Mouse (Mus musculus): ENCODE data around the gene Kat6b. TPM values are rescaled to one million over a fixed set of nuclear protein-coding genes. Genes with fewer than 3 reads are reported as not detected.

Gene Kat6b
- polyA plus RNA-seq, 1 experiment from 2014 or later, result 21.4 TPM

DNA sequence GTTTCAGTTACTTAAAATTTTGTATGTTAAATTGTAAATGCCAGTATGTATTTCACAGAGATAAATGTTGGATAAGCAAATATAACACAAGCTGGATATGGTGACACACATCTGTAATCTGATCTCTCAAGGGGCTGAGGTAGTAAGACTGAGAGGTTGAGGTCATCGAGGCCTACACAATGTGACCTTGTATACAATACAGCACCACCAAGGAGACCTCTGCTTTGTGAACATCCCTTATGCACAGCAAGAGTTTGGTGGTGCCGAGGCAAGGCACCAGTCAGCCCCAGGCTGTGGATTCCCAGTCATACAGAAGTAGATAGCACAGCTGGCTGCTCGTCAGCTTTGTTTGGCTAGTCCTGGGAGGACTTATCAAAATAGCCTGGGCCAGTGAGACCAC, 59.1 kb downstream of the Kat6b start:
- in situ Hi-C loops (cut with MboI; ENCODE audit: low pct_unique_long_range_greater_than_20kb), result no loop called here
- no peak for DNase-seq (ENCODE audit: low read depth, low spot score)
- TF ChIP-seq CTCF (IDR thresholded peaks at IDR 0.05), result no peak
- ATAC-seq, result no peak
- no peaks in the 10 kb centered on the region for H3K27me3 ChIP-seq
- CTCF ChIA-PET, result no interaction called here
- POLR2A ChIA-PET, result no interaction called here

GRCm38 (mm10) chr14:21545529-21545928, 64.3 kb downstream of the Kat6b start:
- no peaks in the 10 kb centered on the region for H3K27me3 ChIP-seq
- POLR2A ChIA-PET, result interaction anchor here (0.5 to 0.6 kb wide), 2 partner anchors 19 to 217 kb away, joined by 3 to 4 read pairs; no protein-coding TSS in a partner anchor
- TF ChIP-seq CTCF (IDR thresholded peaks at IDR 0.05), result no peak
- ATAC-seq (no peak), DNase-seq (ENCODE audit: low read depth, low spot score) (no peak)
- in situ Hi-C loops (cut with MboI; ENCODE audit: low pct_unique_long_range_greater_than_20kb), result loop anchor here (5.0 kb wide), 1 partner anchor 47 kb away; no protein-coding TSS in a partner anchor
- CTCF ChIA-PET, result interaction anchor here (1.4 kb wide), 1 partner anchor 13 kb away, joined by 3 read pairs; no protein-coding TSS in a partner anchor

- in situ Hi-C loops (cut with MboI; ENCODE audit: low pct_unique_long_range_greater_than_20kb), result loop anchor here (5.0 kb wide), 1 partner anchor 46 kb away; no protein-coding TSS in a partner anchor
- DNase-seq (ENCODE audit: low read depth, low spot score) (no peak), ATAC-seq (no peak)
- ChIA-PET CTCF (interaction anchor here (0.9 to 1.0 kb wide), 2 partner anchors 9 to 12 kb away, joined by 3 to 5 read pairs; no protein-coding TSS in a partner anchor), POLR2A (no interaction called here)
- no peak for TF ChIP-seq CTCF (IDR thresholded peaks at IDR 0.05)
- H3K27me3 ChIP-seq, result no peaks in the 10 kb centered on the region
These were observed 65.1 kb downstream of the Kat6b start for GRCm38 (mm10) chr14:21546351-21546750.

DNA sequence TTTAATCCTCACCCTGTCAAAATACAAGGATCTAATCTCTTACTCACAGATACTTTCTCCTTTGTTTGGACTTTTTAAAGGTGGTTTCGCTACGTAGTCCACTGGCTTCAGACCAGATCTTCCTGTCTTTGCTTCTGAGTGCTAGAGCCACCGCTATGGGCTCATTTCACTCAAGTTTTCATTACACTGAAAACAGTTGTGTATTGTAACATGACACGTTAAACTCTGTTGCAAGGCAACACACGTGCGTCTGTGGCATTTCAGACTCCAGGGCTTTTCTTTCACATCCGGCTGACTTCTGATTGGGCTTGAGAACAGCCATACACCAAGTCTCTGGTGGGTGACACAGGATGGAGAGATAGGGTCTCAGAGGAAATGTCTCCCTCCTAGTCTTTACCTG, 66.1 kb downstream of the Kat6b start:
- ChIA-PET CTCF (interaction anchor here (0.9 to 1.0 kb wide), 2 partner anchors 10 to 11 kb away, joined by 3 to 5 read pairs; no protein-coding TSS in a partner anchor), POLR2A (interaction anchor here (0.5 to 1.0 kb wide), 2 partner anchors 10 to 25 kb away, joined by 3 read pairs; no protein-coding TSS in a partner anchor)
- in situ Hi-C loops (cut with MboI; ENCODE audit: low pct_unique_long_range_greater_than_20kb), result loop anchor here (5.0 kb wide), 1 partner anchor 45 kb away; no protein-coding TSS in a partner anchor
- peak; percentile 37 for ATAC-seq
- peak; percentile 30 for DNase-seq (ENCODE audit: low read depth, low spot score)
- TF ChIP-seq CTCF (IDR thresholded peaks at IDR 0.05), result no peak
- no peaks in the 10 kb centered on the region for H3K27me3 ChIP-seq

- CTCF ChIA-PET, result no interaction called here
These were observed 66.7 kb downstream of the Kat6b start for GRCm38 (mm10) chr14:21547965-21548364.

GRCm38 (mm10) chr14:21548952-21549607, 67.8 kb downstream of the Kat6b start:
- H3K27me3 ChIP-seq, result no peaks in the 10 kb centered on the region
- DNase-seq (ENCODE audit: low read depth, low spot score) (no peak), ATAC-seq (no peak)
- in situ Hi-C loops (cut with MboI; ENCODE audit: low pct_unique_long_range_greater_than_20kb), result loop anchor here (5.0 kb wide), 1 partner anchor 43 kb away; no protein-coding TSS in a partner anchor
- POLR2A ChIA-PET, result no interaction called here
- CTCF ChIA-PET, result interaction anchor here (1.3 kb wide), 1 partner anchor 16 kb away, joined by 3 read pairs; no protein-coding TSS in a partner anchor
- no peak for TF ChIP-seq CTCF (IDR thresholded peaks at IDR 0.05)

More at GRCm38 (mm10) chr14:21547965-21548364, 66.7 kb downstream of the Kat6b start:
- ATAC-seq (peak; percentile 70), DNase-seq (ENCODE audit: low read depth, low spot score) (peak; percentile 55)
- POLR2A ChIA-PET, result interaction anchor here (0.5 kb wide), 1 partner anchor 25 kb away, joined by 3 read pairs; no protein-coding TSS in a partner anchor
- no peak for TF ChIP-seq CTCF (IDR thresholded peaks at IDR 0.05)
- no peaks in the 10 kb centered on the region for H3K27me3 ChIP-seq
- in situ Hi-C loops (cut with MboI; ENCODE audit: low pct_unique_long_range_greater_than_20kb), result loop anchor here (5.0 kb wide), 1 partner anchor 44 kb away; no protein-coding TSS in a partner anchor

DNA sequence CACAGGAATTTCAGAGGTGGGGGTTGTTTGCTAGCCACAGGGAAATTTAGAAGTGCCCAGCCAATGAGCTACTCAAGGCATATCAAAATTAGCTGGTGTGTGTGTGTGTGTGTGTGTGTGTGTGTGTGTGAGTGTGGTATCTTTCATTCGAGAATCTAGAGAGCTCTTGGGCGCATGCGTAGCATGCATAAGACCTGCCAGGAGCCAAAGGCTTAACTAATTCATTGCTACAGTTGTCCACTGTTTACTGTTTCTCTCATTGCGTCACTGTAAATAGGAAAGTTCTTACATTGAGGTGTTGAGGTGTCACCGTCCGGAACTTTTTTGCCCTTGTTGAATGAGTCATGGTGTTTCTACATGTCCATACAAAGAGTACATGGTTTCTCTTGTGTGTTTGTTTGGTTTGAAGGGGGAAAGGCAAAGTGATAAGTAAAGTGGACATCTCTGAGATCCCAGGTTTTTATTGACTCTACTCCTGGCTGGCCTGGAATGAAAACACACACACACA, 68.4 kb downstream of the Kat6b start:
- ChIA-PET POLR2A (no interaction called here), CTCF (interaction anchor here (1.3 kb wide), 1 partner anchor 17 kb away, joined by 3 read pairs; no protein-coding TSS in a partner anchor)
- no peaks in the 10 kb centered on the region for H3K27me3 ChIP-seq
- TF ChIP-seq CTCF (IDR thresholded peaks at IDR 0.05), result no peak
- in situ Hi-C loops (cut with MboI; ENCODE audit: low pct_unique_long_range_greater_than_20kb), result loop anchor here (5.0 kb wide), 1 partner anchor 43 kb away; no protein-coding TSS in a partner anchor
- DNase-seq (ENCODE audit: low read depth, low spot score), result no peak
- ATAC-seq, result no peak

GRCm38 (mm10) chr14:21550576-21550975, 69.3 kb downstream of the Kat6b start:
- POLR2A ChIA-PET, result no interaction called here
- DNase-seq (ENCODE audit: low read depth, low spot score) (no peak), ATAC-seq (no peak)
- in situ Hi-C loops (cut with MboI; ENCODE audit: low pct_unique_long_range_greater_than_20kb), result no loop called here
- H3K27me3 ChIP-seq, result no peaks in the 10 kb centered on the region
- TF ChIP-seq CTCF (IDR thresholded peaks at IDR 0.05), result no peak
- CTCF ChIA-PET, result interaction anchor here (0.9 to 1.7 kb wide), 3 partner anchors 28 to 40 kb away, joined by 3 to 6 read pairs (median 3); no protein-coding TSS in a partner anchor

- ATAC-seq (no peak), DNase-seq (ENCODE audit: low read depth, low spot score) (no peak)
- ChIA-PET CTCF (interaction anchor here (1.7 kb wide), 1 partner anchor 34 kb away, joined by 6 read pairs; no protein-coding TSS in a partner anchor), POLR2A (no interaction called here)
- no peaks in the 10 kb centered on the region for H3K27me3 ChIP-seq
- TF ChIP-seq CTCF (IDR thresholded peaks at IDR 0.05), result no peak
- in situ Hi-C loops (cut with MboI; ENCODE audit: low pct_unique_long_range_greater_than_20kb), result no loop called here
These were observed 70.4 kb downstream of the Kat6b start for GRCm38 (mm10) chr14:21551655-21552054.

- POLR2A ChIA-PET, result interaction anchor here (0.9 kb wide), 1 partner anchor 109 kb away, joined by 3 read pairs; no protein-coding TSS in a partner anchor
- ATAC-seq (no peak), DNase-seq (ENCODE audit: low read depth, low spot score) (no peak)
- in situ Hi-C loops (cut with MboI; ENCODE audit: low pct_unique_long_range_greater_than_20kb), result no loop called here
- no peak for TF ChIP-seq CTCF (IDR thresholded peaks at IDR 0.05)
- no peaks in the 10 kb centered on the region for H3K27me3 ChIP-seq
- CTCF ChIA-PET, result no interaction called here
These were observed 71.7 kb downstream of the Kat6b start for GRCm38 (mm10) chr14:21552958-21553357.

All from Patski (cell line).